Mouse (Mus musculus) cerebellum, adult 11-12 months (tissue): ENCODE measurements around the gene Tinf2.

Experiments
- DNase-seq: peaks from one replicate; pipeline ENCODE4 v3.0.0; 2022

The Tinf2 gene

GRCm38 (mm10) chr14:55681160-55682117 lies at the start of gene Tinf2:
TSS of gene Tinf2 (minus strand) at chr14:55681820.
- DNase-seq: peak; percentile 98

GRCm38 (mm10) chr14:55730531-55731032 lies 49.0 kb upstream of the Tinf2 start:
- no peak for DNase-seq

DNA sequence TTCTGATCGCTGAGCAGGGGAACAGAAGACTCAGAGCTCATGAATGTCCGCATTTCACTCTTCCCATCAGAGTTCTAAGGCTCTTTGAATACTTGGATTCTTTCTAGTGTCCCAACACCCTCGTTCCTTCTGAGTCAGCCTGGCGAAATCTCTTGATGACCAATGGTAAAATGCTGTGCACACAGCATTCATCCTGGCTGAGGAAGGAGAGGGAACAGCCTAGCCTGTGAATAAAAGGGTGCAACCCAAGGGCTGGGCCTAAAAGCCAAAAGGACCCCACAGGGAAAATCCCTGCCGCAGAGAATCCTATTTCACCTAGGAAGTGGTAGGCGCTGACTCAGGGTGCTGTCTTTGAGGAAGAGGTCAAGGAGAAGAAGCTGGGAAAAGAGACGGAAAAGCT lies 48.5 kb upstream of the Tinf2 start:
- no peak for DNase-seq

GRCm38 (mm10) chr14:55727889-55728685 lies 46.5 kb upstream of the Tinf2 start:
- DNase-seq: no peak

DNA sequence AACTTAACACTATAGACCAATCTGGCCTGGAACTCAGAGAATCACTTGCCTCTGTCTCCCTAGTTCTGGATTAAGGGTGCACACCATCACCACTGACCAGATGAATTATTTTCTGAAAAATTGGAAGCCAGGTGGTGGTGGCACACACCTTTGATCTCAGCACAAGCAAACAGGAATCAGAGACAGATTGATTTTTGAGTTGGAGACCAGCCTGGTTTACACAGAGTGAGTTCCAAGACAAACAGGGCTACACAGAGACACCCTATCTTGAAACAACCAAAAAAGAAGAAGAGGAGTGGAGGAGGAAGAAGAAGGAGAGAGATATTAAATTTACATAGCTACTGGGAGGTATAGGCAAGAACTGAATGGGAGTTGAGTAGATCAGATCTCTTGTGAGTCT lies 44.6 kb upstream of the Tinf2 start:
- DNase-seq: no peak

DNA sequence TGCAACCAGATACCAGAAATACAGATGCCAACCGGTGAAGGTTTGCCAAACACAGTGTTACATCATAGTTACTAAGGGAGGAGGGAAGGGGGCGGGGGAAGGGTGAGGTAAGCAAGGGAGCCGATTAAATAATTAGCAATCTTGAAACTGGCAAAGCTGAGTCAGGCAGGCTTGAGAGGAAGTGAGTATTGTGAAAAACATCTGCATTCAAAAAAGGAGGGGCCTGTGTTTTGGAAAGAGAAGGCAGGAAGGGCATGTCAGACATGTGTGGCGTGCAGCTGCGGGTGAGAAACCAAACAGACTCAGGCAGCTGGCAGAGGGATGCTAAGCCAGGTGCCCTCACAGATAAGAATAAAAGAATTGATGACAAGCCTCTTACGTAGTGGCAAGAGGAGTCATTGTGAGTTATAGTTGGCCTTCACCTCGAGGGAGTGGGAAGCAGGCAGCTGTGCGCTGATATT lies 42.8 kb upstream of the Tinf2 start:
- DNase-seq: no peak

DNA sequence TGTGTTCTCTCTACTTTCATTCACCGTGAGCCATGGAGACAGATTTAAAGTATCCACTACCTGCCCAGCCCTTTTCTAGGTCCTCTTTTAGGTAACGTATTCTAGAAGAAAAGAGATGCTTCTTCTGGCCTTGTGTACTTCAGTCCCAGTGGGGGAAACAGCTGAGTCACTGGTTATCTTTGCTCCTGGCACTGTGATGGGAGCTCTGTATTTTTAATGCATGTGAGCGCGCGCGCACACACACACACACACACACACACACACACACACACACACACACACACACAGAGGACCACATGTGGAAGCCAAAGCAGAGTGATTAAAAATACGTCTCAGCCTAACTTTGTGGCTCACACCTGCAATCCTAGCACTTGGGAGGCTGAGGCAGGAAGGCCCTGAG lies 41.8 kb upstream of the Tinf2 start:
- no peak for DNase-seq

DNA sequence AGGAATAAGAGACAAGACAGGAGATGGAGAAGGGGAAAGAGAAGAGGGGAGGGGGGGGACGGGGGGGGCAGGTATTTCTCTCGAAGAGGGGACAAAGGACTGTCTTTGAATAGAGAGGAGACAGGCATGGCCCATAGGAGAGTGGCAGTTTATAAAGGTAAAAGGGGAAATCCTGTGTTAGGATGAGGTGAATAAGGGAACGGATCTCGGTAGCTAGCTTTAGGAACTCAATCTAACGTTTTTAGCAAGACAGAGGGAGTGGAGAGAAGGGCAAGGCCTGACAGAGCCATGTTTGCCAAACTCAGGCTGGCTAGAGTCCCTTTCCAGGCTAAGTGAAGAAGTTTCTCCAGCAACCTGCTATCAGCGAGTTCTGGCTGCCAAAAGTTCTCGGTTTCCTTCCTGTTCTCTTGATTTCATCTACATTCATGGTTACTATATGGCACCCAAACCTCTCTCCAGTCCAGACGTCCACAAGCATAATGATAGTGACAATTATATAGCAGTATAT lies 40.9 kb upstream of the Tinf2 start:
- DNase-seq: no peak

DNA sequence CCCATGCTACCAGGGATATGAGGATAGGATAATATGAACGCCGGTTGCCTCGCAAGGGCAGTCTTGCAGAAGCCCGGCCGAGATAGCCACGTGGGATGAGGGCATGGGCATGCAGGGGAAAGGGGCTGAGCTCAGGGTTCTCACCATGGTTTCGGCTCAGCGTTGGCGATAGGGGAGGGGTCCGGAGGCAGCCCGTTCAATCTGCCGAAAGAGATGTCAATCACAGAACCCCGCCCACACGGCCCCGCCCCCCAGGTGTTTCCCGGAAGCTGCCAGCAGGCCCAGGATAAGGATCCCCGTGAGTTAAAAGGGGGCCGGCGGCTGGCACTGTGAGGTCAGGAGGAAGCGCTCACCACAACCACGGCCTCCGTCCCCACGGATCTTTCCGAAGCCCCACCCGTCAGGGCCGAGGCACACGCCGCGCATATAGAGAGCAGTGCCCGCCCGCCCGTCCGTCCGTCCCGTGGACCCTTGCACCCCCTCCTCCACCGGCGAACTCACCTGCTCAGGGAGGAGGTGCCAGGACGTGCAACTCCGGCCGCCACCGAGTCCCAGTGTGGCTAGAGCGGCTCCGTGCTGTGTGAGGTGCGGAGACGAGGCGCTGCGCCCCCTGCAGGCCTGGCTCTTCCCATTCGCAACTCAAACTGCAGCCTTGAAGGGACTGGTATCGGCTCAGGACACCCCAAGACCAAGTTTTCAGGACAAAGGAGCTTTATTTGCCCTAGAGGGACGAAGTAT lies 40.2 kb upstream of the Tinf2 start, which contains the start of gene Rabggta:
Gene Rabggta (minus strand): TSS at position 564 of the 738 bp plus-strand sequence.
- peak; percentile 93 for DNase-seq

DNA sequence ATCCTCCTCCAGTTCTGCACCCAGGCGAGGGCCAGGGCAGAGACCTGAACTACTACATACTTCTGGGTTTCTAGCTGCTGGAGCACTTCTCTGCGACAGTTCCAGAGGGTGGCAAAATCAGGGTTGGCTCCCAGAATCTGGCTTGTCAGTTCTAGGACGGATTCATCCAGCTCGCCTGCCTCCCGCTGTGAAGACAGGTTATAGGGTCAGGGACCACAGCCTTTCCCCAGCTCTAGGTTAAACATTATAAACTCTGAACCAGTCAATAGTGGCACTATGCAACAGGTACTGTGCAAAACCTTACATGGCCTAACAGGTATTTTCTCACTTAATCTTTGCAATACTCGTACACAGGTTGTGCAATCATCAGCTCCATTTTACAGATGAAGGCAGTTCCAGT lies 39.5 kb upstream of the Tinf2 start:
- peak; percentile 31 for DNase-seq

DNA sequence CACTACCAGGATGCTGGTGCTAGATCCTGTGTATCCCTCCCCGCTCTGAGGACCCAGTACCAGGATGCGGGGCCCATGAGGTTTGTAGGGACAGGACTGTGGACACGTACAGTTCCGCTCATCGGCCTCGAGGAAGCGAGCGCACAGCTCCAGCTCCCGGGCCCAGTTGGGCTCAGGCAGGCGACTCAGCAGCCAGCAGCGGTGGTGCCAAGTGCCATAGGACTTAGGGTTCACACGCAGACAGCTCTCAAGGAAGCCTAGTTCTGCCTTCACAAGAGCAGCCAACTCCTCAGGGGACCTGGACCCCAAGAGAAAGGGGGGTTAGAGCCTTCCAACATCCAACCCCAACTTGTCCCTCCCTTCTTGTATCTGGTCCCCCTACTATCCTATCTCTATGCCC lies 39.0 kb upstream of the Tinf2 start:
- peak; percentile 30 for DNase-seq

DNA sequence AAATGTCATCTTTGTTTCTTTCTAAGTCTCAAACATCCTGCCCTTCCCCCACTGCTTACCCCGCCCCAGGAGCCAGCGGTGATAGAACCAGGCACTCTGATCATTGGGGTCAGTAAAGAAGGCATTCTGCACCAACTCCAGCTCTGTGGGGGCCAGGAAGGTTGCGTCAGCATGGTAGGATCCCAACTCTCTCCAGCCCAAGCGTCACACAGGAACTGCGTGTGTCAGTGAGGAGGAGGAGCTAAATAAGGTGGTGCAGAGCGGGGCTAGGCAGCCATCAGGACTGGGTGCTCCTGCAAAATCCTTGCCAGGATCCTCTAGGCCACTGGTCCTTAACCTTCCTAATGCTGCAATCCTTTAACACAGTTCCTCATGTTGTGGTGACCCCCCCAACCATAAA lies 38.1 kb upstream of the Tinf2 start:
- no peak for DNase-seq

DNA sequence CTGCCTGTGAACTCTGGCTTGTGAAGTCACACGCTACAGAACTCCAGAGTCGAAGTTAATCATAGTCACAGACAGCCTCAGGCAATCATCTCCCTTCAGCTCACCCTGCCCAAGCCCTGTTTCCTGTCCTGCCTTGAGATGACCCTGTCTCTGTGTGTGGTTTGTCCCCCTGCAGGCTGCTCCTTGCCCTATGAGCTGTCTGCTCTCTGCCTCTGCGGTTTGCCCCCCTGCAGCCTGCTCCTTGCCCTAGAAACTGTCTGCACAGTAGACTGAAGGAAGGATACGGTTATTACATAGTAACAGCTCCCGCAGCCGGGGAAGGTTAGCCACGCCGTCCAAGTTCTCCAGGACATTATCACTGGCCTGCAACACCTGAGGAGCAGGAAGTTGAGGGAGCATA lies 35.3 kb upstream of the Tinf2 start:
- no peak for DNase-seq

- DNase-seq: no peak
Measured at GRCm38 (mm10) chr14:55716271-55716670, 34.7 kb upstream of the Tinf2 start.

DNA sequence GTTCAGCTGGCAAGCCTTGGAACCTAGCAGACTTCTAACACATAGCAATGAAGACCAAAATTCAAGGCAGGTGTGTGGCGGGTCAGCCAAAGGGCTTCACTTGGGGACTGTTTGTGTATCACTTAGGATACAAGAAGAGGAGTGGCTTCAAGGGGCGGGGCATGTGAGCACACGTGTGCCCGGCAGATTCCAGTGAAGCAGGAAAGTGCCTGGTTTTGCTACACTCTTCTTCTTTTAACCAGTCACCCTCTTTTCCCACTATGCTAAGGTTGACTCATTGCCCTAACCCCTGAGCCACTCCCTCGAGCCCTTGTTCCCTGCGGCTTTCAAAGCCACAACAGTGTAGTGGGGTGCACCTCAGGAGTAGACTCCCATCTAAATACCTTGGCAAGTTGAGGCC lies 33.3 kb upstream of the Tinf2 start:
- DNase-seq: no peak

GRCm38 (mm10) chr14:55713729-55714122 lies 32.1 kb upstream of the Tinf2 start, which contains the start of gene Tgm1:
TSS of gene Tgm1 (minus strand) at chr14:55713926.
- no peak for DNase-seq

DNA sequence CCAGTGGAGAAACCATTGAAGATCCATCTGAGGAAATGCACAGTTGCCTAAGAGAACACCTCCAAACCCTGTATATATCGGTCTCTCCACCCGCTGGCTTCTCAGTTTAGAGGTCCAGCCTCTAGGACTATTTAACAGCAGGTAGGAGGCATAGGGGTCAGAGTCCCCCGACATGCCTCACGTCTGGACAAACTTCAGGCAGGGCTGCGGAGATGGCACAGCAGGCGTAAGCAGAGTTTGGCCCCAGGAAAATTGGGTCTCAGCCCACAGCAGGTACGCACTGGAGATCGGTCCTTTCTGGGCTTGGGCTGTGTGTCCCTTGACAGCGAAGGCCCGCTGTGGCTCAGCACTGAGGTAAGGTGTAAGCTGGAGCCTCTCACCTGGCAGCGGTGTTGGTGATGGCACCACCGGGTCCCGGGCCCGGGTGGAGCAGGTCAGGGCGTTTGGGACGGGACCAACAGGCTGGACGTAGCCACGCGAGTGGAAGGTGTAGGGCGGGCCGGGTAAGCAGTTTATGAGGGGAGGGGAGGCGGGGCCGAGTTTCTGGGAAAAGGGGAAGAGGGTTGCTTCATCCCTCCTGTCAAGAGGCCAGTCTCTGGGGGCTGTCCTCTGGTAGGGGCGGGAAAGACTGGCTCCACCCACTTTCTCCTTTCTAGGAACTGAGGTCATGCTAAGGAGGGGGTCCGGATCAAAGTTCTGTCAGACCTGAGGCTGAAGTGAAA lies 31.5 kb upstream of the Tinf2 start:
- no peak for DNase-seq

DNA sequence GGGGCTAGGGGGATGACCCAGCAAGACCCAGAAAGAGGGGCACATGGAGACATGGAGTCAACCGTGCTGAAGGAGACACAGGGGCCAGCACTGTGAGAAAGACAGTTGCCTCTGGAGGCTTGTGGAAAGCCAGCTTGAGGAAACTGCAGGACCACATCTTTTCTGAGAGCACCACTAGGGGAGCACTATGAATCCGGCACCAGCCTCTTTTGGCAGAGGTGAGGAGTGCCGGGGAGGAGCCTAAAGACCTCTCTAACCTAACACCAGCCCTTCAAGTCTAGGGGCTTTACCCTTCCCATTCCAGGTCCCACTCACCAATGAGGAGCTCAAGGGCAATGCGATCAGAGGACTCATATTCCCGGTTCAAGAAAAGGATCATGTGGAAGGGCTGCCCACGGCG lies 30.2 kb upstream of the Tinf2 start:
- DNase-seq: no peak

DNA sequence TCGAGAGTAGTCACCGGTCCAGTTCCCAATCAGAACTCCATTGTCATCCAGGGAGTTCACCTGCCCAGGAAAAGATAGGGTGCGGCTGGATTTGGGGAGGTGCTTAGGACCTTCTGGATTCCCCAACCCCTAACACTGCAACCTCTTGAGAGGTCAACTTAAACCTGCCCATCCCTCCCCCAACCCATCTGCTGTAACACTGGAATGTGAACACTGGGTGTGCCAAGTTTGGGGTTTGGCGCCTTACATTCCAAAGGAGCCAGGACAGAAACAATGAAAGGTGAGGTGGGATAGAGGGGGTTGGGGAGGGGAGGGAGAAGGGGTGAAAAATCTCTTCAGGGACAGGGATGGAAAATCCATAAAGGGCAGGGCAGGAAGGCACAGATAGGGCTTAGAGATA lies 27.9 kb upstream of the Tinf2 start:
- DNase-seq: no peak

DNA sequence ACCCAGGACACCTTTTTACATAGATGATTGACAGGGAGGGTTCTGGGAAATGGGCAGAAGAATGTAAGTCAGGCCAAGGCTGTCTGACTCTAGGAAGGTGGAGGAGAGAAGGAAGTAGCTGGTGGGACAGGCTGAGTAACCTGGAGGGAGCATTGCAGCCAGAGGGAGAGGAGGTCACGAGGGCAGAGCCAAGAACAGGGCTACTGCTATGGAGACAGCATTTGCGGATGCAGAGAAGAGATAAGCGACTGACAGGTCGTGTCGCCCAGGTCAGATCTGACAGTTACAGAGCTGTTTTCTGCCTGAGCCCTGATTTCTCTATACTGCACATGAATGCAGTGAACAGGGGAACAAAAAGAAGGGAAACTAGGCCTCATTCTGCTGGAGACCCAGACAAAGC lies 25.8 kb upstream of the Tinf2 start:
- DNase-seq: no peak

- no peak for DNase-seq
Measured at GRCm38 (mm10) chr14:55706051-55706600, 24.5 kb upstream of the Tinf2 start.

DNA sequence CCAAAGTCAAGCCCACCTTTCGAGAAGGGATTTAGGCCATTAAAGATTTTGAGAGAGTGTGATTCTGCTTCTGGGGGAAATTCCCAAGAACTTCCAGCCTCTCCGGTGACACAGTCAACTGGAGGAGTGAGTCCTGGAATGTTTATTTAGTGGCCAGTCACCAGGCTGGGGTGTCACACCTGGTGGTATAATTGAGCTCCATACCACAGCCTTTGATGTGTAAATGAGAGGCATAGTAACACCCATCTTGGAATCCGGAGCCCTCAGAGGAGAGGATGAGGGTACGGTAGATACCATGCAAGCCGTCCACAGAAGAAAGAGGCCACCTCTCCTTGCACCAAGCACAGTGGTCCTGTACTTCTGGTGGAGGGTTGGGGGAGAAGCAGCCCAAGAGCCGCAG lies 21.1 kb upstream of the Tinf2 start:
- no peak for DNase-seq
